Mouse (Mus musculus) olfactory bulb, adult 2 months (tissue): ENCODE data around the gene Usp13.

Experiments used
- CTCF ChIP-seq: fragments of 200-500 bp; IDR thresholded peaks from 2 replicates; pipeline ENCODE4 v1.5.1; 2012; ENCODE audit warnings: low read depth, mild to moderate bottlenecking, low read length, moderate library complexity; ENCODE audit not compliant: insufficient read depth
- POLR2A ChIP-seq: fragments of 200-500 bp; IDR thresholded peaks from 2 replicates; pipeline ENCODE4 v1.6.1; 2012; ENCODE audit warnings: mild to moderate bottlenecking, low read depth, low read length, moderate library complexity; ENCODE audit not compliant: insufficient read depth

DNA sequence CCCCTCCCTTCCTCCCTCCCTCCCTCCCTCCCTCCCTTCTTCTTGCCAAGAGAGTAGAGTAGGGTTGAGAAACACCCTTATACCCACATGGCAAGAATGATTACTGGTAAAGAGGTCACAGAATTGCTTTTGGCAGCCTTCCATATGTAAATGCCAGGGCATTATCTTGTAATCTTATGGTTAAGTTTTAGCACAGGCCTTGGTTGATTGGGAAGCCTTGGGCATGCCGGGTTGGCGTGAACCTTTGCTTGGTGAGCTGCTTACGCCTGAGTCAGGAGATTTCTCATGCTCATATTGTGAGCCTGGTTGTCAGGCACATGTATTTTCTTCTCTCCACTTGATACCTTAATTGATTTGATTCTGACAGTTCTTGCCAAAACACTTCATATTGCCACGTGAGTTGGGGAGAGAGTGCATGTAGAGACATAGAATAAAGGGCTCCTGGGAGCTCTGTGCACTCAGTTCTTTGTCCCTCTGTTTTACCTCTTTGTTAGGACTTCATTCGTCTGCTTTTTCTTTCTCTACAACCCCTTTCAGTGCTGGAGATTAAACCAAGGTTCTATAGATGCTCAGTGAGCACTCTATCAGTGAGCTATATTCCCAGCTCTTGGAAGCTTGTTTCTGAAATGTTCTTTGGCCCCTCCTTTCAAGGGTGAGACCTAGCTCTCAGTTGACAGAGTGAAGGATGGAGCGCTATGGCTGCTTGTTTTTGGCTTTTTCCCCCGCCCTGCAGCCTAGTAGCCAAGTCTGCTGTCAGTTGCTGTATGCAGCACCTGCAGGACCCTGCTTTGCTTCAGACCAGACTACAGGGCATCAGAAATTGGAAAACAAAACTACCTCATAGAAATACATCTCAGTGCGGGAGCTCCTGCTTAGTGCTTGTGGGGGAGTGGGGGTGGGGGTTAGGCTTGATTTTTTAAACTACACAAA lies 88.8 kb downstream of the Usp13 start:
- TF ChIP-seq CTCF, result no peak
- TF ChIP-seq POLR2A, result no peak
